Mouse (Mus musculus): ENCODE measurements around the gene Atp10a. TPM values are rescaled to one million over a fixed set of nuclear protein-coding genes. Genes with fewer than 3 reads are reported as not detected.

The Atp10a gene
- total RNA-seq, 2 experiments from 2014 or later = 1.5 to 1.8 TPM

DNA sequence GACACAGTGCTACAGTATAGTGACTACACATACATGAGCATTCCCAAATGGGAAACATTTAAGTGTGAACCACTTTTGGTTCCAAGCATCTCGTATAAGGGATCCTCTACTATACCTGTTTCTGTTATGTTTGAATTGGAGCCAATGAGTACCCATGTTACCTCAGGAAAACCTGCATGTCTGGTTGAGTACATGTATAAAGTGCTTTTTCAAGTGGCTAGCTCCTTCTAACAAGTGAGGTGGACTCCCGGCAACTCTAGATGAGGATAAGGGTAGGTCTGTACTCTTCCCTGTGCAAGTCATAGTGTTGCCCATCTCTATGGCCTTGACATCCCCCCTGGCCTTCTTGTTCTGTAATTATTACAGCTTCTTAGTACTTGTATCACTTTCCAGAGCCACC lies 31.0 kb downstream of the Atp10a start:
- no peak for DNase-seq
- intact Hi-C loops (cut with DNase I) = no loop called here

DNA sequence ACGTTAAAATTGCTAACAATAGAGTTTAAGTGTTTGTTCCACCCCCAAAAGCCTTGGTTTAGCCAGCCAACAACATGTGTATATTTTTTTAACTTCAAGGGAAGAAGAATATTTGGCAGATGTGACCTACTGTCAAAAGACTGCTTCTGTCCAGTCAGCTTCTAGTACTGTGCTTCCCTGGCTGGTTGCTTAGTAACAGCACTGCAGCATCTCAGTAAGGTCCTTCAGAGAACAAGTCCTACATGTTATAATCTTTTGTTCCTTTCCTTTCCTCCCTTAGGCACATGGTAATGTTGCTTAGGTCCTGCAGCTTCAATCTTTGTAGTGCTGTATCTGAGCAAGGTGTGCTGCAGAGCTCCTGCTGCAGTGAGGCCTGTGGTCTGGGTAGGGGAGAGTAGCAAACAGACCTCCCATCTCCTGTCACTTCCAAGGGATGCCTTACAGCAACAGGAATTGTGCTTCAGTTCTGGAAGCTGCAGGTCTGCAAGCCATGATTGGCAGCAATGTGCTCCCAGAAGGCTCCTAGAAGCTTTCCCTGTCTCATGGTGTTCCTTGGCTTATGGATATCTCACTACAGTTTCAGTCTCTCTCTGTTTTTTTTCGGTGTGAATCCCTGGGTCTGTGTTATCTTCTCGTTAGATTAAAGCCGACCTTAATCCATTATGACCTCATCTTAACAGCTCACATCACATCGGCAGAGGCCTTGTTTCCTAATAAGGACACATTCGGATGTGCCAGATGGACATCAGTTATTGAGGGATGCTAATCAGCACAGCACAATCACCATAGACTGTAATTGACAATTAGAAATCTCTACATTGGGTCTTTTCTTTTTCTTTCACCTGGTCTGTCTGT lies 34.3 kb downstream of the Atp10a start:
- intact Hi-C loops (cut with DNase I) = no loop called here
- DNase-seq = no peak

DNA sequence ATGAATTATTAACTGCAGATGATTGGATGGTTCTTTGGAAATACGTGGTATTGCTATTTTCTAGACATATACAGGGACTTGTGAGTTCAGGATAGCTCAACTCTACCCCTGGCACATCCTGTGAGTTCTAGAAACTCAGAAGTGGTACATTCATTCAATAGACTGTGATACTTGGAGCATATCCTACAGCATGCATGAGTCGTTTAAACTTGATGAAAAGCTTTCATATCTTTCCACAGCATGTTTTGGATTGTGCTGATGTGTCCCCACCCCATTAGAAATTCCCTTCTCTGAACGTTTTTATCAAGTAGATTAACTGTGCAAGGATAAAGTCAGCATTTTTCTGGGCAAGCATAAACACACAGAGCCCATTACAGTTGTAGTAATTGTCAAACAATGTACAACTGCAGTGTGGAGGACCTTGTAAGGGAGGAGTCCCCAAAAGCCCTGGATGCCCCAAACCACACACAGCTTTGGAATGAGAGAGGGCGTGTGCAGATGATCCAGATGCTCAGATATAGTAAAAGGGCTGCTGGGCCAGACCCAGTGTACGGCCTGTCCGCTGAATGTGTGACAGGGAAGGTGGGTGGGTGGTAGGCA lies 35.1 kb downstream of the Atp10a start:
- intact Hi-C loops (cut with DNase I) = no loop called here
- DNase-seq = no peak

DNA sequence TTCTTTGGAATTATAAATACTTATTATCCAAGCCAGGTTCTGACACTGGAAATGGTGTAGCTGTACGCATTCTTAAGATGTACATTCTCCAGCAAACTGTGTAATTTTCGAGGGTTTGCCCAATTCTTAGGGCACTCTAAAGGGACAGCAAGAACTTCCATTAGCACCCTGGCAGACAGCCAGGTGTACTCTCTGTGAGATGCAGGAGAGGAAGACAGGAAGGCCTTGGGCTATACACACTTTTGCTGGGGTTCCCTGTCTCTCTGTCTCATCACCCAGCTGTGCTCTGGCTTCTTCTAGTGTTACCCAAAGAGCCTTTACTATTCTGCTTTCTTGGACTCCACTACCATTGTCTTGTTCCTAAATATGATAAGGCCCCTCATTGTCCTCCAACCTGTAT lies 36.7 kb downstream of the Atp10a start:
- intact Hi-C loops (cut with DNase I) = no loop called here
- no peak for DNase-seq

DNA sequence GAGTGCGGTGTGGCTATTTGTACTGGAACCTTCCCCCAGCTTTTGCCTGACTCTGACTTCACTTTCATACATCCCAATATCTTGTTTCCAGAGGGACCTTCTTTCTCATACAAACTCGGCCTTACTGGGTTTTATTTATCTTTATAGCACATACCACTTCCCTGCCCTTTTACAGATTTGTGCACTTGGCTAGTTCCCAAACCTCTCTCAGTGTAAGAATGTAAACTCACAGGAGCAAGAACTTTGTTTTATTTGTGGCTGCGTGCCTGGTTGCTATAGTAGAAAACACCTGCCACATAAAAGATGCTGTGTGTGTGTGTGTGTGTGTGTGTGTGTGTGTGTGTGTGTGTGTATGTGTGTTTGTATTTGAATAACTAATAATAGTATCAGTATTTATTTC lies 37.4 kb downstream of the Atp10a start:
- intact Hi-C loops (cut with DNase I) = no loop called here
- no peak for DNase-seq

DNA sequence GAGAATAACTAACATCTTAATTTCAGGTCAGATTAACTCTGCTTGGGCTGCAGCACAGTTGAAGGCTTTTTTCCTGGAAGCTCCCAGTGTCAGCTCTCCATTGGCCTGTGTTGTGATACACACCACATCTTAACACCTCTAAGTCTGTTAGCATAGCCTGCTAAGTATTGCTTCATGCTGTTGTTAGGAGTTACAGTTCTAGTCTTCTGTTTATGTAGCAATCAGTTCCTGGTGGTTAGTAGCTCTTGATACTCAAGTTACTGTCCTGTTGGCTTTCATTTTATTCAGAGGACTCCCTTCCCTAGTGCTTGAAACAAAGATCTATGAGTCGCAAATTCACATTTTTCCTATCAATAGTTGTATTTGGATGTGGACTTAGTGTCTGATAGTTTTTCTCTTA lies 39.7 kb downstream of the Atp10a start:
- intact Hi-C loops (cut with DNase I) = no loop called here
- no peak for DNase-seq

DNA sequence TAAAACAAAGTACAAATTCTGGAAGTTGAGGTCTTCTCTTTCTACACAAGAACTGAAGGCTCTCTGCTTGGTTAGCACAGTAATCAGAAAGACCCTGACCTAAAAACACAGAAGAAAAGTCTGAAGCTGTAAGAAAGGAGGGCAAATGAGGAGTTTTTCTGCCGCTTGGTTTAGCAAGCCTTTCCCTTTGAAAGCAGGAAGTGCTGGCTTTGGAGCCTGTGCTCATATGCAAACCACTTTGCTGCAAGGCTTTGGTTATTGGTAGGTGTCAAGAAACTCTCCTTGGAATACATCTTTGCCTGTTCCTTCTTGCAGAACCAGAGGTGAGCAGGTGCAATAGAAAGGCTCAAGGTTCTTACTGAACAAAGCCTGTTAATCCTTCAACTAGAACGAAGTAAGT lies 41.1 kb downstream of the Atp10a start:
- intact Hi-C loops (cut with DNase I) = no loop called here
- no peak for DNase-seq

DNA sequence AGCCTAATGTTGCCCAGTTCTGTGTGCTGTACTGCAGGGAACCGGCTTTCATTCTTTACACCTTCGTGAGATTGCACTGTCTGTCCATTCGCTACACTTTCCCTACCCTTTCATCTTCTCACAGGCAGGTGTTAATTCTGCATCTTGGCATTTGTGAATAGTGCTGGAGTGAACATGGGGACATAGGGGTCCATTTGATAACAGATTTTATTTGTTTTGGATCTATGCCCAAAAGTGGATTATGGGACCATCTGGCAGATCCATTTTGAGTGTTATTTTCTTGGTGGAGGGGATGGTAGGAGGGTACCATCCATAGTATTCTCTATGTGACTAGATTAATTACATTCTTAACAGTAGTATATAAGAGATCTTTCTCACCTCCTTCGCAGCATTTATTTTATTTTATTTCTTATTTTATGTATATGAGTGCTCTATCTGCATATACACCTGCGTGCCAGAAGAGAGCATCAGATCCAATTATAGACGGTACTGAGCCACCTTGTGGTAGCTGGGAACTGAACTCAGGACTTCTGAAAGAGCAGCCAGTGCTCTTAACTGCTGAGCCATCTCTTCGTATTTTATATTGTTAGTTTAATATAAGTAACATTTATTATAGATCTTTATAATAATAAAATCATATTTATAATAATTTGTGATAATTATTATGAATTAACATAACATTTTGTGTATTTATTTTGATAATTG lies 42.9 kb downstream of the Atp10a start:
- DNase-seq = no peak
- intact Hi-C loops (cut with DNase I) = no loop called here

DNA sequence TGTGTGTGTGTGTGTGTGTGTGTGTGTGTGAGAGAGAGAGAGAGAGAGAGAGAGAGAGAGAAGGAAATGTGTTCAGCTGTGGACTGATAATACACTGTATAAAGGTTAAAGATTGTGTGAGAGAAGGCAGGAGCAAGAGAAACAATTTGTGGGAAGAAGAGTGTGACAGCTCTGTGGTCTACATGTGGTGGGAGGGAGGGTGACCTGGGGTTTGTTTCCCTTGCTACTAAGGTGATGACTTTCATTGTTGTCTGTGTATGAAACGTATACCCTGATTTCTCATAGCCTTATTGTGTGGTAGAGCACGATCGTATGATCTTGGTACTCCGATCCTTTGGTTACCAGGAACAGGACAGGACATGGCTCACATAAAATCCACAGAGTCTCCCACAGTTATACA lies 45.3 kb downstream of the Atp10a start:
- intact Hi-C loops (cut with DNase I) = no loop called here
- no peak for DNase-seq

DNA sequence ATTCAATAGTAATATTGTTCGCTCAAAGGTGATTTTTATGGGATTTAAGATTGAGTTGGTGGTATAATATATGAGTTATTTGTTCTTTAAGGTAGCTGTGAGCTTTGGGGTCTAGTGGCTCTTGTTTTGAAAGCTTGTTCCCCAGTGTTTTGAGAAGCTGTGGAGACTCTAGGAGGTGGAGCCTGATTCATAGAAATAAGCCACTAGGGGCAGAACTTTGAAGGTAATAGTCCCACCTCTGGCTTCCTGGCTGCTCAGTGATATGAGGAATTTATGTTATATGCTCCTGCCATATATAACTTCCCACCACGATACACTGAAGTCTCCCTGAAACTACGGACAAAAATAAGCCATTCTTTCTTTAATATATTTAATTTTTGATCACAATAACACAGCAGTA lies 49.2 kb downstream of the Atp10a start:
- intact Hi-C loops (cut with DNase I) = no loop called here

DNA sequence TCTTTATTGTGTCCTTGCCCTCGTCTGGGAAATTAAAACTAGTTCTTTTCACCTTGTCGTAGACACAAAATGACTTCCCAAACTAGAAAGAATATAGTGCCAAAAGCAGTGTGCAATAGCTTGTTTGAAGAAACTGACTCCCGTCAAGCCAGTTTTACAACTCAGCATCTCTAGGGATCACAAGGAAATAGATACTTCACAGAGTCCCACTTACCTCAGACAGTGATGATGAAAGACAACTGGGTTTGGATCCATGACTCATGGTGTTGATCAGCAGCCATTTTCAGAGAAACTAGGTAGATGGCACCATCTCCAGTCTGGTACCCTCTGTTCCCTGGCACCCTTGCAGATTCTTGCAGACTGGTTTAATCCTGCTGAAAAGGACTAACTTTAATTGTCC lies 53.3 kb downstream of the Atp10a start:
- intact Hi-C loops (cut with DNase I) = no loop called here

More for the DNA sequence above, 49.2 kb downstream of the Atp10a start:
- DNase-seq = no peak

DNA sequence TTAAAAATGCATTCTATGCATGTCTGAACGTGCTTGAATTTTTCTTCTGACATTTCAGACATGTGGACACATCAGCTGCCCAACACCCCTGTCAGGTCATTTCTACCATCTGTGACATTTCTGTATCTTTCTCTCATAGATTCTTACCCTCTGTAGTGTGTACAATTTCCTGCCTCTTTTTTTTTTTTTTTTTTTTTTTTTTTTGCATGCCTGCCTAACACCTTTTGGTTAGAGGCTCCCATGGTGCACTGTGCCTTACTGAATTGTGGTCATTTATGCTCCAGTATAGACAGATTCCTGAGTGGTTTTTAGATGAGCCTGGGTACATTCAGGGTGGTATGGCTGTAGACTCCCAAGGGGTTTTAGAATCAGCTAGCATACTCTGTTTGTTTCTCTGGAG lies 54.3 kb downstream of the Atp10a start:
- intact Hi-C loops (cut with DNase I) = no loop called here
- DNase-seq = no peak

More for the DNA sequence above, 53.3 kb downstream of the Atp10a start:
- DNase-seq = no peak

DNA sequence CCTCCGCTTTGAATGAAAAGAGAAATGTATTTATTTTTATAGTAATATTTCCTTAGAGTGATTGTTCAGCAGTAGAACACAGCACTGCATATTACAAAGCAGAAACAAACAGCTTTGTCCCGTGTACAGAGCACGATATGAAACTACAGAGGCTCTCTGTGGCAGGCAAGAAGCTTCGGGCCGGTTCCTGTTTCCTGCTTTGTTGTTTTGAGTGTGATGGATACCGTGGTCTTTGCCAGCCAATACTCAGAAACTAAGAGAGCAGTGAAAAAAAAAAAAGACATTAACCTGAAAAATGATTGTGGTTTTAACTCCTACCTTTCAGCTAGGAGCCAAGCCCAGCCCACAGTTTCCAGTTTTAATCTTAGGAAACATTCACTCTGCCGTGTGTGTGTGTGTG lies 55.8 kb downstream of the Atp10a start:
- DNase-seq = no peak
- intact Hi-C loops (cut with DNase I) = no loop called here

DNA sequence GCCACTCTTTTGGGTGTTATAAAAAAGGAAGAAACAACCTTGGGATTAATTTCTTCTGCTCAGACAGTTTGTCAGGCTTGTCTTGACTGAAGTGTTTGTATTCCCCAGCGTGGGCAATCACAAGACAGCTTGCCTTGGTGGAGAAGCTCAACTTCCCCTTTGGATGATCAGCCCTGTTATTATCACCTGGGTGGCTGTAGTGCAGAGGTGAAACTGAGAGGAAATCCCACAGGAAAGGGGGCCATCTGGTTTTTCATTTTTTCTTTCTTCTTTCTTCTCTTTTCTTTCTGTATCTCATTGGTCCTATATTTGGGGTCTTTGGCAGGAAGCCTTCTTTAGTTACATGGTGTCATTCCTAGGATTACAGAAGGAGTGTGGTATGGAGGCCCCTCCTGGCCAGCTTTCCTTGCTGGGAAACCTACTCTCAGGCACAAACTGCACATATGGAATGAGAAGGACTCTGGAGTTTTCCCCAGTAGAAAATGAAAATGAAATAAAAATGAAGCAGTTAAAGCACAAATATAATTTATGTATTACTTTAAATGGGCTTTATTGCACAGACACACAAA lies 59.7 kb downstream of the Atp10a start:
- intact Hi-C loops (cut with DNase I) = no loop called here
- no peak for DNase-seq

DNA sequence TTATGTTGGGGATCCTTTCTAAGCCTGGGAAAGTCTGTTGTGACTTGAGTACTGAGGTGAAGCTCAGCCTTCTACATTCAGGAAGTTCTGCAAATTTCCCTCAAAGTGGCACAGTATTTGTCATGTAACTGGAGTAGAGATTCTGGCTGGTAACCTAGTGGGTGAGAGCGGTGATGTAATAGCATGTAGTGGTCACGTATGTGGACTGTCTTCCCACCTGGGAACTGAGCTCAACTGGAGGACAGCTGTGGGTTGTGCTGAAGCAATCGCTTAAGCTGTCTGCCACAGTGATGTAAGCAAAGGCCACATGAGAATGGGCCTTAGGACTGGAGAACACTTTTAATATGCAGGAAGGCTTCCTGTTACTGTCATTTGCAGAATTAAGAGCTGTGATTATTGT lies 60.7 kb downstream of the Atp10a start:
- intact Hi-C loops (cut with DNase I) = no loop called here
- DNase-seq = no peak

DNA sequence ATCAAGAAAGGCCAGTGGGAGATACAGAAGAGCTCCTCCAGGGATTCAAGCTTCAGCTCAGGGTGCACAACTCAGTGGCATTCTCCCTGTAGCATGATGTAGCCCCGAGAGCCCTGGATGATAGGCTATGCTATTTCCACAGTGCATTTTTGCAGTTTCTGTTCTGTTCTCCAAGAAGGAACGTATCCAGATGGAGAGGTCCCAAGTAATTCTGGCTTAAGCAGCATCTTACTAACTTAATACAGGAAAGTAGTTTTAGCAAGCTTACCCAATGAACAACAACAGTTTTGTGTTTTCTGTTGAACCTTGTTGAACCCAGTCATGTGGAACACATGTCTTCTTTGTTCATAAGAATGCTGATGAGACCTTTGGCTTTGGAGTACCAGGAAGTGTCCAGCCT lies 62.6 kb downstream of the Atp10a start:
- intact Hi-C loops (cut with DNase I) = no loop called here
- DNase-seq = no peak

DNA sequence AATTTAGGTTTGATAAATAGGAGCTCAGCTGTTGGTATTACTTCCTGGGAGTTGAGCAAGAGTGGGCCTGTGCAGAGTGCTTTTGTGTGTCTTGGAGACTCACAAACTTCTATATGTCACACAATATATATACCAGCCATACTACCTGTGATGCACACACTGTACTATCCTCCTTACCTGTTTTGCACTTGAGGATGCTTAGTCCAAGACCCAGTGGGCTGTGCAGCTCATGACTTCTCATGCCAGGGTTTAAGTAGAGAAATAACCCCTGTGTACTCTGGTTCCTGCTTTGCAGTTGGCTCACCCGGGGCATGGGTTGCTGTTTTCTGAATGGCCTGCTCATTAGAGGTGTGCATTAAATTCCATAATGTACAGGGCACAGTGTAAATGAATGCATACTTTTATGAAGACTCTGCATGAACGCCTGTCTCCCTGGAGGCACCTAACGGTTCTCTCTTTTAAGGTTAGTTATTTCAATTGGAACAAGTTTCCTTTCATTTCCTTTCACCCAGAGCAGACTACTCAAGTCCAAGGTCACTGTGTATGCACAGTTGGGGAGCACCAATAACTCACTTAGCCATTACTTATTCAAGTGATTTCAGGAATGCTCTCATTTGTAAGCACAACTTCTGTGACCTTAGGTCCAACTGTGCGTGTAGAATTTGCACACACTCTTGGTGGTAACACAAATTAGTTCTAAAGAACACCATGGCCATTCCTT lies 63.4 kb downstream of the Atp10a start:
- intact Hi-C loops (cut with DNase I) = no loop called here
- no peak for DNase-seq

DNA sequence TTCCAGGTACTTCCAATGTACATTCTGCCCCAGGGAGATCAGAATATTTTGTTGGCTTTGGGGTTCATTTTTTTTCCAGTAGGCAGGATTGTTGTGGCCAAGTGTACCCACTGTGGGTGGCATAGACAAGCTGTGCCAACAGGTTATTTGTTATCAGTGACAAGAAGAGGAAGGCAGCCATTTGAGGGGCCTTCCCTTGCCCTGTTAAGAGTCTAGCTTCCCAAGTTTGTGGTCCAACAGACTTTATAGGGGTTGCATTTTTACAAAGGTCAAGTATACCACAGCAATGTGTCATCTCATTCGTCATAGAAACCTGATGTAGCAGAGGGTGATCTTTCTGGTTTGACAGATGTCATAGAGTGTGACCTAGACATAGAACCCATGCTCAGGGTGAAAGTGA lies 66.3 kb downstream of the Atp10a start:
- DNase-seq = no peak
- intact Hi-C loops (cut with DNase I) = no loop called here

DNA sequence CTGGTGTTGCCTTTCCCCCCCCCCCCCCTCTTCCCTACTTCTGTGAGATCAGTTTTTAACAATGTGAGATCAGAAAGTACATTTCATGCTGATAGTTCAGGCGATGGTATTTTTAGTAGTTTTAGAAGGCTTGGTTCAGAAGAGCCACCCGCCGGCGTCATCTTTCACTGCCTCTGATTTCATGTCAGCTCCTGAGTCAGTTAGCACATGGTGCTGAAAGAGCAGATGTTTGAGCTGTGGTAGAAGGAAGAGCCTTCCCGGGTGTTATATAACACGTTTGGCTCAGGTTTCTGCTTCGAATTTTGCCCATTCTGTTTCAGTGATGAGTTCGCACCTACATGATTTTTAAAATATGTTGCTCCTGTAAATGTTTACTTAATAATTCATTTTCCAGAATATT lies 74.2 kb downstream of the Atp10a start:
- no peak for DNase-seq
- intact Hi-C loops (cut with DNase I) = no loop called here

DNA sequence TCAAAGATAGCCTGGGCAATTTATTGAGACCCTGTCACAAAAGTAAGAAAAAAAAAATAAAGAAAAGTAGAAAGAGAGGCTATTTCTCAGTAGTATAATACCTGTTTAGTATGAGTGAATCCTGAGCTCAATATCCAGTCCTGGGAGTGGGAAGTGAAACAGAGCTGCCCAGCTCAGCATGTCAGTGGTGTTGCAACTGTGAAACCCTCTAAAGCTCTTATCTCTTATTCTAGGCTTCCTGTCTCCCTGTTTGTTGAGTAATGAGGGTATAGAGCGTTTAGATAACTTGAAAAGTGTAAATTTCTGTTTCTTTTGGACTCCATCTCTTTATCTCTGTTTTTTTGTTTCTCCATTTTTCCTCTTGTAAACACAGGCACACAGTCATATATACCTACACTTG lies 74.9 kb downstream of the Atp10a start:
- no peak for DNase-seq
- intact Hi-C loops (cut with DNase I) = no loop called here

DNA sequence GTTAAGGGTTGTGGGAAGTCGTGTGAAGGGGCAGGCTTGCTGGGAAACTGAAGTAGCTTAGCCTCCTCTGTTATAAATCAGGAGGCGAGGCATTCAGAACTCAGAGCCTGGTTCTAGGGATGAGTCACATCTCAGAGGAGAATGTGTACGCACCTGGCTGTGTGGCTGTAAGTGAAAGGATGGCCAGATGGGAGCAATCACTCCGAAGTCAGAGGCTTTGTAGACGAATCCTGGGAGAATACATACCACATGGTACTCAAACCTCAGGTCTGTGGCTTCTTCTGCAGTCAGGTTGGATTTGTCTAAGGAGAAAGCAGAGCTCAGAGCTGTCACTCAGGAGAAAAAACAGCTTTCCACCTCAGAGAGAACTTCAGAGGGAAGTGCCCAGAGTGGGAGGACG lies 76.4 kb downstream of the Atp10a start:
- DNase-seq = no peak
- intact Hi-C loops (cut with DNase I) = no loop called here
